Comparison of ENCODE assay signal across 8 mouse cellular contexts in the genomic region with DNA sequence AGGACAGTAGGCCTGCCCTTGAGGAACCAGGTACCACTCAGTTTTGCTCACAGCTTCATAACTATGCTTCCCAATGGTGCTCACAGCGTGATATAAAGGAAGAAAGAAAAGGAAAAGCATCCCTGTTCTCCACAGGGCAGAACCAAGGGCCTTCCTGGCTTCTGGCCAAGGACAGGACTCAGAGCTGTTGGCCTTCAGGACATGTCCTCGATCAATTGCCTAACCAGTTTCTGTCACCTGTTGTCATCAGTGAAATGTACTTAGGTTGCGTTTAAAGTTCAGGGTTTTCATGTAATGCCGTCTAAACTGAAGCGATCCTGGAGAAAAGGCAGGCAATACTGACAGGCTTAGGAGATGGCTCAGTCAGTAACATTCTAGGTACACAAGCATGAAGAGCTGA.
"Had no signal": no experiment of that assay in that cellular context is flagged by ENCODE, and none has a peak within 500 bp of the region (broad histone marks: within the 10 kb centered on the region; RNA-seq: fewer than 3 reads in every experiment).

No protein-coding gene starts in this region.

- DNase-seq: kidney, adult 2 months; left cerebral cortex, postnatal 4 days; lung, adult 2 months; lung, postnatal 36 days; midbrain, embryonic 14.5 days; right cerebral cortex, adult 18-20 months; spleen, adult 18-20 months; thymus, postnatal 4 days had no signal
